Mouse (Mus musculus): ENCODE measurements around the gene Ep300. TPM values are rescaled to one million over a fixed set of nuclear protein-coding genes. Genes with fewer than 3 reads are reported as not detected.
"Not testable (repeated sequence)": the region's sequence is repeated elsewhere in the genome, so short reads cannot be mapped to it uniquely, and the experiment has no call there.

Gene Ep300
- total and polyA plus RNA-seq, 2 experiments: 8.5 to 17.9 TPM

- DNase-seq (ENCODE audit: extremely low read depth, low read depth, low spot score): peak; percentile 57
- WGBS: under 1% methylated on average over 69 of the region's 77 CpGs
- no peaks in the 10 kb centered on the region for H3K27me3 ChIP-seq (ENCODE audit: control insufficient read depth, insufficient read depth, low read length)
- TF ChIP-seq CTCF (IDR thresholded peaks at IDR 0.05; ENCODE audit: low read depth, low read length): no peak
- TF ChIP-seq POLR2A (IDR thresholded peaks at IDR 0.05; ENCODE audit: extremely low read depth, insufficient read depth, low read length): peak; percentile 29; the same call in 1 of the 2 replicates
- peak overlapping the region; percentile 100 for H3K9ac ChIP-seq (ENCODE audit: low read depth, low read length)
- peaks cover 7% of the 10 kb centered on the region for H3K4me1 ChIP-seq (ENCODE audit: control insufficient read depth, insufficient read depth, low read length)
- peak overlapping the region; percentile 100 for H3K27ac ChIP-seq (replicated peaks; ENCODE audit: insufficient read depth, low read depth, low read length)
- peaks cover 4% of the 10 kb centered on the region; the same call in 1 of the 2 replicates for H3K36me3 ChIP-seq (ENCODE audit: control insufficient read depth, insufficient read depth, low read length)
- H3K79me2 ChIP-seq (ENCODE audit: control insufficient read depth, insufficient read depth, low read length): peaks cover 4% of the 10 kb centered on the region; the same call in 1 of the 2 replicates
- H3K4me3 ChIP-seq (ENCODE audit: insufficient read depth, low read depth, low read length): peak overlapping the region; percentile 98
Observed at GRCm38 (mm10) chr15:81585746-81586461, 753 bp downstream of the Ep300 start.

- Histone ChIP-seq H3K27me3 (ENCODE audit: control insufficient read depth, insufficient read depth, low read length) (no peaks in the 10 kb centered on the region), H3K27ac (replicated peaks; ENCODE audit: insufficient read depth, low read depth, low read length) (peak overlapping the region; percentile 100), H3K36me3 (ENCODE audit: control insufficient read depth, insufficient read depth, low read length) (peaks cover 4% of the 10 kb centered on the region), H3K9ac (ENCODE audit: low read depth, low read length) (peak overlapping the region; percentile 100), H3K79me2 (ENCODE audit: control insufficient read depth, insufficient read depth, low read length) (peaks cover 4% of the 10 kb centered on the region; the same call in 1 of the 2 replicates), H3K4me3 (ENCODE audit: insufficient read depth, low read depth, low read length) (peak overlapping the region; percentile 98), H3K4me1 (ENCODE audit: control insufficient read depth, insufficient read depth, low read length) (peaks cover 7% of the 10 kb centered on the region)
- TF ChIP-seq POLR2A (IDR thresholded peaks at IDR 0.05; ENCODE audit: extremely low read depth, insufficient read depth, low read length): no peak
- no peak for TF ChIP-seq CTCF (IDR thresholded peaks at IDR 0.05; ENCODE audit: low read depth, low read length)
- peak; percentile 45 for DNase-seq (ENCODE audit: extremely low read depth, low read depth, low spot score)
- under 1% methylated on average over 28 of the region's 28 CpGs for WGBS
Observed at GRCm38 (mm10) chr15:81586466-81586865, 1.3 kb downstream of the Ep300 start.

GRCm38 (mm10) chr15:81587686-81588085 is 2.5 kb downstream of the Ep300 start:
- Histone ChIP-seq H3K27me3 (ENCODE audit: control insufficient read depth, insufficient read depth, low read length) (no peaks in the 10 kb centered on the region), H3K4me3 (ENCODE audit: insufficient read depth, low read depth, low read length) (peak overlapping the region; percentile 33; the same call in 1 of the 2 replicates), H3K79me2 (ENCODE audit: control insufficient read depth, insufficient read depth, low read length) (peaks cover 6% of the 10 kb centered on the region; the same call in 1 of the 2 replicates), H3K36me3 (ENCODE audit: control insufficient read depth, insufficient read depth, low read length) (peaks cover 4% of the 10 kb centered on the region), H3K9ac (ENCODE audit: low read depth, low read length) (no peak overlapping the region), H3K27ac (replicated peaks; ENCODE audit: insufficient read depth, low read depth, low read length) (no peak overlapping the region), H3K4me1 (ENCODE audit: control insufficient read depth, insufficient read depth, low read length) (peaks cover 9% of the 10 kb centered on the region)
- TF ChIP-seq POLR2A (IDR thresholded peaks at IDR 0.05; ENCODE audit: extremely low read depth, insufficient read depth, low read length) (no peak), CTCF (IDR thresholded peaks at IDR 0.05; ENCODE audit: low read depth, low read length) (no peak)
- DNase-seq (ENCODE audit: extremely low read depth, low read depth, low spot score): no peak
- WGBS: 48% methylated on average over 2 of the region's 2 CpGs

GRCm38 (mm10) chr15:81594146-81594696 is 9.1 kb downstream of the Ep300 start:
- no peak for TF ChIP-seq CTCF (IDR thresholded peaks at IDR 0.05; ENCODE audit: low read depth, low read length)
- no peak for DNase-seq (ENCODE audit: extremely low read depth, low read depth, low spot score)
- WGBS: 84% methylated on average over 3 of the region's 3 CpGs
- Histone ChIP-seq H3K79me2 (ENCODE audit: control insufficient read depth, insufficient read depth, low read length) (peaks cover 6% of the 10 kb centered on the region; the same call in 1 of the 2 replicates), H3K27me3 (ENCODE audit: control insufficient read depth, insufficient read depth, low read length) (no peaks in the 10 kb centered on the region), H3K36me3 (ENCODE audit: control insufficient read depth, insufficient read depth, low read length) (peaks cover 4% of the 10 kb centered on the region), H3K9ac (ENCODE audit: low read depth, low read length) (no peak overlapping the region), H3K27ac (replicated peaks; ENCODE audit: insufficient read depth, low read depth, low read length) (no peak overlapping the region), H3K4me3 (ENCODE audit: insufficient read depth, low read depth, low read length) (no peak overlapping the region), H3K4me1 (ENCODE audit: control insufficient read depth, insufficient read depth, low read length) (peaks cover 5% of the 10 kb centered on the region; the same call in 1 of the 2 replicates)

- peaks cover 15% of the 10 kb centered on the region for H3K36me3 ChIP-seq (ENCODE audit: control insufficient read depth, insufficient read depth, low read length)
- H3K9ac ChIP-seq (ENCODE audit: low read depth, low read length); H3K4me3 ChIP-seq (ENCODE audit: insufficient read depth, low read depth, low read length); H3K27ac ChIP-seq (replicated peaks; ENCODE audit: insufficient read depth, low read depth, low read length); H3K4me1 ChIP-seq (ENCODE audit: control insufficient read depth, insufficient read depth, low read length); H3K27me3 ChIP-seq (ENCODE audit: control insufficient read depth, insufficient read depth, low read length); DNase-seq (ENCODE audit: extremely low read depth, low read depth, low spot score): not testable (repeated sequence)
- WGBS: 92% methylated on average over 8 of the region's 8 CpGs
- H3K79me2 ChIP-seq (ENCODE audit: control insufficient read depth, insufficient read depth, low read length): peaks cover 17% of the 10 kb centered on the region; the same call in 1 of the 2 replicates
Observed at GRCm38 (mm10) chr15:81598742-81599141, 13.6 kb downstream of the Ep300 start.

- DNase-seq (ENCODE audit: extremely low read depth, low read depth, low spot score): no peak
Observed at GRCm38 (mm10) chr15:81605241-81605640, 20.1 kb downstream of the Ep300 start.

More at GRCm38 (mm10) chr15:81605241-81605640, 20.1 kb downstream of the Ep300 start:
- peaks cover 18% of the 10 kb centered on the region; the same call in 1 of the 2 replicates for H3K79me2 ChIP-seq (ENCODE audit: control insufficient read depth, insufficient read depth, low read length)
- H3K27ac ChIP-seq (replicated peaks; ENCODE audit: insufficient read depth, low read depth, low read length): no peak overlapping the region
- H3K36me3 ChIP-seq (ENCODE audit: control insufficient read depth, insufficient read depth, low read length): peaks cover 39% of the 10 kb centered on the region
- no peak overlapping the region for H3K4me3 ChIP-seq (ENCODE audit: insufficient read depth, low read depth, low read length)
- 73% methylated on average over 1 of the region's 1 CpGs for WGBS
- TF ChIP-seq POLR2A (IDR thresholded peaks at IDR 0.05; ENCODE audit: extremely low read depth, insufficient read depth, low read length): no peak
- no peak for TF ChIP-seq CTCF (IDR thresholded peaks at IDR 0.05; ENCODE audit: low read depth, low read length)
- peaks cover 2% of the 10 kb centered on the region for H3K4me1 ChIP-seq (ENCODE audit: control insufficient read depth, insufficient read depth, low read length)
- H3K27me3 ChIP-seq (ENCODE audit: control insufficient read depth, insufficient read depth, low read length): no peaks in the 10 kb centered on the region
- H3K9ac ChIP-seq (ENCODE audit: low read depth, low read length): no peak overlapping the region
